Mouse (Mus musculus) cerebellum, adult 11 months (tissue): ENCODE results near the gene Olfr1101.

Source experiments
- DNase-seq: peaks from one replicate; pipeline ENCODE4 v3.0.0; 2022

Olfr1101 gene

GRCm38 (mm10) chr2:86991121-86991520, at the start of gene Olfr1101:
Gene Olfr1101 (minus strand): TSS chr2:86991221.
- no peak for DNase-seq

- DNase-seq: no peak
Observed at GRCm38 (mm10) chr2:87036431-87036830, 45.4 kb upstream of the Olfr1101 start, which contains the start of gene Olfr1105. Gene Olfr1105 (minus strand): TSS chr2:87036531.

- DNase-seq: no peak
Observed at GRCm38 (mm10) chr2:87026980-87027379, 36.0 kb upstream of the Olfr1101 start, which contains the start of gene Olfr1104. Gene Olfr1104 (minus strand): TSS chr2:87027080.

- DNase-seq: no peak
Observed at GRCm38 (mm10) chr2:86998098-86998497, 7.1 kb upstream of the Olfr1101 start, which contains the start of gene Olfr1102. Gene Olfr1102 (plus strand): TSS chr2:86998398.

GRCm38 (mm10) chr2:86979854-86980253, 11.2 kb downstream of the Olfr1101 start, which contains the start of gene Olfr1100:
Gene Olfr1100 (minus strand): TSS chr2:86979954.
- no peak for DNase-seq

GRCm38 (mm10) chr2:86960593-86960992, 30.4 kb downstream of the Olfr1101 start, which contains the start of gene Olfr1099:
Gene Olfr1099 (minus strand): TSS chr2:86960693.
- DNase-seq: no peak
